16 mouse cellular contexts compared by ENCODE assay signal in genomic region chr11:57701956-57702355, GRCm38 (mm10). TPM values are rescaled to one million over a fixed set of nuclear protein-coding genes. Genes with fewer than 3 reads are reported as not detected.
A peak's percentile ranks its signal among the peaks of the same experiment; 100 is the strongest.
DNase-seq lines count a peak whose midpoint lies in the region; ATAC-seq and TF ChIP-seq lines count a peak whose summit lies in the region.
"Had no signal": no experiment of that assay in that cellular context is flagged by ENCODE, and none has a peak within 500 bp of the region (broad histone marks: within the 10 kb centered on the region; RNA-seq: fewer than 3 reads in every experiment).

No protein-coding gene starts in this region.

- H3K27me3 ChIP-seq in hindbrain, embryonic 10.5 days (ENCODE audit: insufficient read depth, poor library complexity, severe bottlenecking): peaks cover 14% of the 10 kb centered on the region; the same call in 1 of the 2 replicates
- H3K27me3 ChIP-seq in hindbrain, embryonic 11.5 days (ENCODE audit: control insufficient read depth, insufficient read depth, low read length): no peaks in the 10 kb centered on the region
- no peaks in the 10 kb centered on the region for H3K27me3 ChIP-seq in midbrain, embryonic 14.5 days (ENCODE audit: control insufficient read depth, insufficient read depth, low read length)
- H3K27me3 ChIP-seq in midbrain, embryonic 16.5 days (ENCODE audit: control insufficient read depth, insufficient read depth, low read depth, low read length): no peaks in the 10 kb centered on the region
- no peaks in the 10 kb centered on the region for H3K27me3 ChIP-seq in intestine, postnatal 0 days (replicated peaks; ENCODE audit: control insufficient read depth, insufficient read depth, low read length)
- H3K27me3 ChIP-seq: embryonic facial prominence, embryonic 15.5 days; forebrain, embryonic 15.5 days; limb, embryonic 13.5 days; liver, embryonic 13.5 days had no signal

- 67% methylated on average over 5 of the region's 5 CpGs for WGBS in hindbrain, embryonic 10.5 days
- 44% methylated on average over 5 of the region's 5 CpGs for WGBS in hindbrain, embryonic 11.5 days
- WGBS in midbrain, embryonic 14.5 days: 52% methylated on average over 5 of the region's 5 CpGs
- 63% methylated on average over 5 of the region's 5 CpGs for WGBS in midbrain, embryonic 16.5 days
- WGBS in intestine, postnatal 0 days: 35% methylated on average over 5 of the region's 5 CpGs

- H3K27ac ChIP-seq in hindbrain, embryonic 10.5 days: peak overlapping the region; percentile 53
- H3K27ac ChIP-seq in hindbrain, embryonic 11.5 days (ENCODE audit: low read depth, low read length): no peak overlapping the region
- 0 out of 2 replicates have a peak overlapping the region, but pooled peaks have one; percentile 1 for H3K27ac ChIP-seq in midbrain, embryonic 14.5 days (replicated peaks; ENCODE audit: low read depth, low read length)
- H3K27ac ChIP-seq in midbrain, embryonic 16.5 days (ENCODE audit: low read length): no peak overlapping the region
- H3K27ac ChIP-seq in intestine, postnatal 0 days (ENCODE audit: low read depth, low read length): peak overlapping the region; percentile 84
- H3K27ac ChIP-seq: embryonic facial prominence, embryonic 15.5 days; forebrain, embryonic 15.5 days; limb, embryonic 13.5 days; liver, embryonic 13.5 days had no signal

- H3K4me3 ChIP-seq in hindbrain, embryonic 10.5 days: no peak overlapping the region
- no peak overlapping the region for H3K4me3 ChIP-seq in hindbrain, embryonic 11.5 days (ENCODE audit: low read depth, low read length)
- no peak overlapping the region for H3K4me3 ChIP-seq in midbrain, embryonic 14.5 days (replicated peaks; ENCODE audit: low read depth, low read length)
- H3K4me3 ChIP-seq in midbrain, embryonic 16.5 days (ENCODE audit: low read depth, low read length): no peak overlapping the region
- no peak overlapping the region for H3K4me3 ChIP-seq in intestine, postnatal 0 days (ENCODE audit: low read depth, low read length)
- H3K4me3 ChIP-seq: embryonic facial prominence, embryonic 15.5 days; forebrain, embryonic 15.5 days; limb, embryonic 13.5 days; liver, embryonic 13.5 days had no signal

- no peak overlapping the region for H3K4me2 ChIP-seq in hindbrain, embryonic 11.5 days (replicated peaks; ENCODE audit: low read depth, low read length)
- no peak overlapping the region for H3K4me2 ChIP-seq in midbrain, embryonic 14.5 days (ENCODE audit: low read length)
- no peak overlapping the region for H3K4me2 ChIP-seq in midbrain, embryonic 16.5 days (ENCODE audit: low read length)
- no peak overlapping the region for H3K4me2 ChIP-seq in intestine, postnatal 0 days (replicated peaks; ENCODE audit: low read depth)
- H3K4me2 ChIP-seq: embryonic facial prominence, embryonic 15.5 days; forebrain, embryonic 15.5 days; limb, embryonic 13.5 days; liver, embryonic 13.5 days had no signal

- peaks cover 27% of the 10 kb centered on the region for H3K4me1 ChIP-seq in hindbrain, embryonic 10.5 days (replicated peaks)
- peaks cover 3% of the 10 kb centered on the region for H3K4me1 ChIP-seq in hindbrain, embryonic 11.5 days (replicated peaks; ENCODE audit: control insufficient read depth, insufficient read depth, low read length)
- peaks cover 8% of the 10 kb centered on the region for H3K4me1 ChIP-seq in midbrain, embryonic 14.5 days (ENCODE audit: control insufficient read depth, insufficient read depth, low read length)
- H3K4me1 ChIP-seq in midbrain, embryonic 16.5 days (ENCODE audit: control insufficient read depth, insufficient read depth, low read length): peaks cover 10% of the 10 kb centered on the region
- peaks cover 9% of the 10 kb centered on the region; the same call in 1 of the 2 replicates for H3K4me1 ChIP-seq in intestine, postnatal 0 days (replicated peaks; ENCODE audit: control insufficient read depth, insufficient read depth, low read length)

- ATAC-seq in hindbrain, embryonic 11.5 days (ENCODE audit: low FRiP score): no peak
- no peak for ATAC-seq in midbrain, embryonic 14.5 days (ENCODE audit: low FRiP score, low TSS enrichment)
- ATAC-seq in midbrain, embryonic 16.5 days: no peak
- ATAC-seq in intestine, postnatal 0 days: peak; percentile 18; the same call in 1 of the 2 replicates
- ATAC-seq: CD4-positive, CD25-positive, alpha-beta regulatory T cell, adult 4 months; forebrain, embryonic 15.5 days had no signal

- TF ChIP-seq CTCF in intestine, postnatal 0 days (IDR thresholded peaks at IDR 0.05; ENCODE audit: low read depth): no peak

- H3K9ac ChIP-seq in hindbrain, embryonic 11.5 days (ENCODE audit: low read depth, low read length): no peak overlapping the region
- no peak overlapping the region for H3K9ac ChIP-seq in midbrain, embryonic 14.5 days (replicated peaks; ENCODE audit: low read length)
- no peak overlapping the region for H3K9ac ChIP-seq in midbrain, embryonic 16.5 days (ENCODE audit: low read depth, low read length)
- H3K9ac ChIP-seq in intestine, postnatal 0 days (ENCODE audit: low read depth, low read length): no peak overlapping the region
- H3K9ac ChIP-seq: embryonic facial prominence, embryonic 15.5 days; forebrain, embryonic 15.5 days; limb, embryonic 13.5 days; liver, embryonic 13.5 days had no signal

- H3K9me3 ChIP-seq in hindbrain, embryonic 10.5 days: peaks cover 12% of the 10 kb centered on the region
- H3K9me3 ChIP-seq in hindbrain, embryonic 11.5 days (ENCODE audit: control insufficient read depth, low read length): no peaks in the 10 kb centered on the region; the same call in 1 of the 2 replicates
- no peaks in the 10 kb centered on the region for H3K9me3 ChIP-seq in midbrain, embryonic 14.5 days (ENCODE audit: control insufficient read depth, low read length)
- no peaks in the 10 kb centered on the region; the same call in 1 of the 2 replicates for H3K9me3 ChIP-seq in midbrain, embryonic 16.5 days (replicated peaks; ENCODE audit: control insufficient read depth, low read length, poor library complexity, severe bottlenecking)
- no peaks in the 10 kb centered on the region for H3K9me3 ChIP-seq in intestine, postnatal 0 days (ENCODE audit: control insufficient read depth)
- H3K9me3 ChIP-seq: forebrain, embryonic 15.5 days had no signal

- peaks cover 26% of the 10 kb centered on the region for H3K36me3 ChIP-seq in hindbrain, embryonic 10.5 days
- H3K36me3 ChIP-seq in hindbrain, embryonic 11.5 days (ENCODE audit: control insufficient read depth, insufficient read depth, low read length): no peaks in the 10 kb centered on the region
- no peaks in the 10 kb centered on the region for H3K36me3 ChIP-seq in midbrain, embryonic 14.5 days (ENCODE audit: control insufficient read depth, insufficient read depth, low read length)
- H3K36me3 ChIP-seq in midbrain, embryonic 16.5 days (ENCODE audit: control insufficient read depth, insufficient read depth, low read length): no peaks in the 10 kb centered on the region
- H3K36me3 ChIP-seq in intestine, postnatal 0 days (ENCODE audit: control insufficient read depth, insufficient read depth): no peaks in the 10 kb centered on the region
- H3K36me3 ChIP-seq: forebrain, embryonic 15.5 days had no signal

- DNase-seq in hindbrain, embryonic 10.5 days (ENCODE audit: low spot score): no peak
- DNase-seq in hindbrain, embryonic 11.5 days (ENCODE audit: low spot score): no peak
- no peak for DNase-seq in midbrain, embryonic 14.5 days
- no peak for DNase-seq in spleen, postnatal 14 days (ENCODE audit: low spot score in 2 of 2)
- no peak for DNase-seq in urinary bladder, postnatal 10 days (ENCODE audit: low spot score)
- DNase-seq: adrenal gland, postnatal 25 days; cerebellum, adult 9-10 months; heart, postnatal 14 days; liver, embryonic 13.5 days; lung, adult 2 months had no signal

RNA-seq across cellular contexts. Expression of gene Galnt10, which starts 56.7 kb away (rescaled TPM):
- polyA plus RNA-seq in hindbrain, embryonic 10.5 days (2016; fragmentation: Nextera tagmentation; extraction: Ambion mirVana): 21.2 and 22.7 TPM in 2 replicates
- 9.7 and 12.0 TPM in 2 replicates for polyA plus RNA-seq in hindbrain, embryonic 11.5 days (2014; fragmentation: Nextera tagmentation; extraction: Ambion mirVana)
- 10.1 and 11.6 TPM in 2 replicates for polyA plus RNA-seq in midbrain, embryonic 14.5 days (2014; fragmentation: Nextera tagmentation; extraction: Ambion mirVana)
- polyA plus RNA-seq in midbrain, embryonic 16.5 days (2015; fragmentation: Nextera tagmentation; extraction: Ambion mirVana): 14.7 and 14.8 TPM in 2 replicates
- 19.8 and 22.5 TPM in 2 replicates for polyA plus RNA-seq in intestine, postnatal 0 days (2015; fragmentation: Nextera tagmentation; extraction: Ambion mirVana)

Comparison
In these comparisons a context has a peak if more than half of its experiments do, and no peak if none do; other contexts are left out.
1. H3K27ac ChIP-seq: peak in hindbrain, embryonic 10.5 days (single experiment), midbrain, embryonic 14.5 days (single experiment) and intestine, postnatal 0 days (single experiment); none in hindbrain, embryonic 11.5 days (single experiment) and midbrain, embryonic 16.5 days (single experiment).